In the genomic region with DNA sequence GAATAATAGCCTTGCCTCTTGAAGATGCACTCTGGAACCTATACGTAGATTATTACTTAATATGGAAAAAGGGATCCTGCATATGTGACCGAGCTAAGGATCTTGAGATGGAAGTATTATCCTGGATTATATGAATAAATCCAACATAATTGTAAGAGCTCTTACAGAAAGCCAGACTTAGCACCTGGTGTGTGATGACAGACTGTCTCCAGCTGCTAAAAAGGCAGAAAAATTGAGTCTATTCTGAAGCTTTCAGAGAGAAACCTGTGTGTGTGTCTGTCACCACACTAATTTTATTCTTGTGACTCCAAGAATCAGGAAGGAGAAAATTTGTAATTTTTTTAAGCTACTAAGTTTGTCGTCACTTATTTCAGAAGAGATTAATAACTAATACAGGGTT, we compare ENCODE assay signal across 17 mouse cellular contexts.
"Had no signal": no experiment of that assay in that cellular context is flagged by ENCODE, and none has a peak within 500 bp of the region (broad histone marks: within the 10 kb centered on the region; RNA-seq: fewer than 3 reads in every experiment).

No protein-coding gene starts in this region.

- ATAC-seq: intestine, postnatal 0 days; liver, embryonic 12.5 days had no signal

- H3K27ac ChIP-seq: kidney, postnatal 0 days; layer of hippocampus, adult 2 months; limb, embryonic 12.5 days; limb, embryonic 15.5 days; liver, embryonic 12.5 days; liver, embryonic 15.5 days had no signal

- H3K4me1 ChIP-seq: limb, embryonic 12.5 days; limb, embryonic 15.5 days; liver, embryonic 12.5 days; liver, embryonic 15.5 days had no signal

- DNase-seq: kidney, adult 2 months; kidney, postnatal 25 days; layer of hippocampus, adult 9-11 months; left cerebral cortex, postnatal 4 days; lung, adult 18-20 months; lung, postnatal 4 days; midbrain, embryonic 14.5 days; thymus, adult 18-20 months; thymus, postnatal 36 days had no signal

- H3K4me3 ChIP-seq: layer of hippocampus, adult 2 months; limb, embryonic 12.5 days; limb, embryonic 15.5 days; liver, embryonic 12.5 days; liver, embryonic 15.5 days had no signal

- H3K27me3 ChIP-seq: limb, embryonic 12.5 days; limb, embryonic 15.5 days; liver, embryonic 12.5 days; liver, embryonic 15.5 days had no signal

- H3K9me3 ChIP-seq: limb, embryonic 12.5 days; limb, embryonic 15.5 days; liver, embryonic 12.5 days; liver, embryonic 15.5 days had no signal

- H3K36me3 ChIP-seq: limb, embryonic 12.5 days; limb, embryonic 15.5 days; liver, embryonic 12.5 days; liver, embryonic 15.5 days had no signal

- H3K4me2 ChIP-seq: limb, embryonic 12.5 days; limb, embryonic 15.5 days; liver, embryonic 12.5 days; liver, embryonic 15.5 days; midbrain, embryonic 11.5 days had no signal

- H3K9ac ChIP-seq: limb, embryonic 12.5 days; limb, embryonic 15.5 days; liver, embryonic 12.5 days; liver, embryonic 15.5 days had no signal
